Mouse (Mus musculus): ENCODE data around the gene Lrrc8a. TPM values are rescaled to one million over a fixed set of nuclear protein-coding genes. Genes with fewer than 3 reads are reported as not detected.
A peak's percentile ranks its signal among the peaks of the same experiment; 100 is the strongest.

Lrrc8a gene
- polyA plus RNA-seq, 1 experiment from 2014 or later, result 43.8 TPM

DNA sequence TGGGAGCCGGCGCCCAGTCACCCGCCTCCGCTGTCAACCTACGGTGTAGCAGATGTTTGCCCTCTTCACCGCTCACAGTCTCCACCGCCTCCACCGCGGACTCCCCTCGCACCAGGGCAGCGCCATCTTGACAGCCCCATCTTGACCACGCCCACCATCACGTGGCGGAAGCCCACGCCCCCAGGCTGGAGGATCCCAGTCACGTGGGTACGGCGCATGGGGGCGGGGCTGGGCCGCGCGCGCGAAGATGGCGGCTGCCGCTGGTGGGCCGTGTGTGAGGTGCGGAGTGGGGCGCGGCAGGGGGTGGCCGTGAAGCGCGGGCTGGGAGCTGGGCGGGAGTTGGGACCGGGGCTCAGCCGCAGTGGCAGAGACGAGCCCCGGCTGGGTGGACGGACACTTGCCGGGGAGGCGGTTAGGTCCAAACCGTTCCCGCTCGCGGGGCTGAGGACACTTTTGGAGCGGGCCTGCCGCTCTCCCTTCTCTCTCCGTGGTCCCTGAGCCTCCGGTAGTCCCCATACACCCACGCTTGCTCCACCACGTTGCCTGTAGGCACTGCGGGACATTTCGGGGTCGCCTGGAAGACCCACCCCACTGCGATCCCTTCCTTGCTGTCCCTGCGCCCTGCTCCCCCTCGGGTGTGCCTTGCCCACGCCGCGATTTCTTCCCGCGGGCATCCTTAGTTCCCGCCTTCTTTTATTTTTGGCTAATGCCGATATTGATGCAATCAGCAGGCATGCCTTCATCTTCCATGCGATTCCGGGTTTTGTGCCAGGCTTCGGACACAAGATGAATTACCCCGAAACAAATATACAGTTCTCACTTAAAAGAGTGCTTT is 48.9 kb downstream of the Lrrc8a start, which contains the start of the genes Dolk and Nup188:
Gene Dolk (minus strand): TSS at position 143 of the 835 bp plus-strand sequence.
Gene Nup188 (plus strand): TSS at position 206 of the 835 bp plus-strand sequence.
- Histone ChIP-seq H3K27me3 (ENCODE audit: insufficient read depth, low read length) (no peaks in the 10 kb centered on the region), H3K4me1 (ENCODE audit: insufficient read depth, low read length) (peaks cover 23% of the 10 kb centered on the region), H3K9ac (replicated peaks; ENCODE audit: low read length) (peak within 1 kb of the TSS; percentile 96), H3K27ac (ENCODE audit: low read length) (peak within 1 kb of the TSS; percentile 73), H3K4me3 (ENCODE audit: low read length) (peak within 1 kb of the TSS; percentile 99), H3K4me2 (replicated peaks; ENCODE audit: low read depth, low read length) (peak within 1 kb of the TSS; percentile 94), H3K9me3 (ENCODE audit: low read length) (no peaks in the 10 kb centered on the region), H3K36me3 (ENCODE audit: insufficient read depth, low read length) (no peaks in the 10 kb centered on the region)
- ATAC-seq (ENCODE audit: low FRiP score, low TSS enrichment), result peak; percentile 94
- WGBS, result under 1% methylated on average over 66 of the region's 68 CpGs

DNA sequence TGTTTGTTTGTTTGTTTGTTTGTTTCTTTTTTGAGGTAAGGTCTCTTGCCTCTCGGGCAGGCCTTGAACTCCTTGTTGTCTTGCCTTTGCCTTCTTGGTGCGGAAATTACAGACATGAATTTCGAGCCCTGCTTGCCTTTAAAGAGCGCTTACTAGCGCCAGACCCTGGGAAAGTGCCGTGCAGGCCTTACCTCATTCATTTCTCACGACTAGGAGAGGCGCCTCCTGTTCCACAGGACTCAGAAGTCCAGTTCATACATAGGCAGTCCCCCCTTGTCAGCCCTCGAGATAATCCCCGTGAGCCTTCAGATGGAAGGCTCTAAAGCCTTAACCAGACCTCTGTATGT is 49.5 kb downstream of the Lrrc8a start:
- Histone ChIP-seq H3K9me3 (ENCODE audit: low read length) (no peaks in the 10 kb centered on the region), H3K36me3 (ENCODE audit: insufficient read depth, low read length) (no peaks in the 10 kb centered on the region), H3K27me3 (ENCODE audit: insufficient read depth, low read length) (no peaks in the 10 kb centered on the region), H3K4me3 (ENCODE audit: low read length) (peak overlapping the region; percentile 99), H3K4me2 (replicated peaks; ENCODE audit: low read depth, low read length) (peak overlapping the region; percentile 80), H3K9ac (replicated peaks; ENCODE audit: low read length) (peak overlapping the region; percentile 96), H3K27ac (ENCODE audit: low read length) (peak overlapping the region; percentile 73), H3K4me1 (ENCODE audit: insufficient read depth, low read length) (peaks cover 23% of the 10 kb centered on the region)
- WGBS, result under 1% methylated on average over 10 of the region's 10 CpGs
- no peak for ATAC-seq (ENCODE audit: low FRiP score, low TSS enrichment)

DNA sequence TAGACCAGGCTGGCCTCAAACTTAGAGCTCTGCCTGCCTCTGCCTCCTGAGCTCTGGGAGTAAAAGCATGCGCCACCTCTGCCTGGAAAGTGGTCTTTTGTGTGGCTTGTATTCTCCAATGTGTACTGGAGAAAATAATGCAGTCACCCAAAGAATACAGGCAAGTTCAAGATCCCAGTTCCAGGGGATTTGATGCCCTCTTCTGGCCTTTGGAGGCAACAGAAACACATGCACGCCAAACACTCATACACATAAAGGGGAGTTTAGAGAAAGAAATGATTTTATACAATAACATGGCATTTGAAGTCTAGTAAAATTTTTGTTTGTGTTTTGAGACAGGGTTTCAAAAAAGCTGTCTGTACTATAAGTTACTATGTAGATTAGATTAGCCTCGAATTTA is 62.0 kb downstream of the Lrrc8a start:
- Histone ChIP-seq H3K4me1 (ENCODE audit: insufficient read depth, low read length) (no peaks in the 10 kb centered on the region), H3K9ac (replicated peaks; ENCODE audit: low read length) (no peak overlapping the region), H3K27ac (ENCODE audit: low read length) (no peak overlapping the region), H3K27me3 (ENCODE audit: insufficient read depth, low read length) (no peaks in the 10 kb centered on the region), H3K36me3 (ENCODE audit: insufficient read depth, low read length) (peaks cover 56% of the 10 kb centered on the region), H3K9me3 (ENCODE audit: low read length) (no peaks in the 10 kb centered on the region), H3K4me3 (ENCODE audit: low read length) (no peak overlapping the region), H3K4me2 (replicated peaks; ENCODE audit: low read depth, low read length) (no peak overlapping the region)
- 81% methylated on average over 3 of the region's 3 CpGs for WGBS
- ATAC-seq (ENCODE audit: low FRiP score, low TSS enrichment), result no peak

DNA sequence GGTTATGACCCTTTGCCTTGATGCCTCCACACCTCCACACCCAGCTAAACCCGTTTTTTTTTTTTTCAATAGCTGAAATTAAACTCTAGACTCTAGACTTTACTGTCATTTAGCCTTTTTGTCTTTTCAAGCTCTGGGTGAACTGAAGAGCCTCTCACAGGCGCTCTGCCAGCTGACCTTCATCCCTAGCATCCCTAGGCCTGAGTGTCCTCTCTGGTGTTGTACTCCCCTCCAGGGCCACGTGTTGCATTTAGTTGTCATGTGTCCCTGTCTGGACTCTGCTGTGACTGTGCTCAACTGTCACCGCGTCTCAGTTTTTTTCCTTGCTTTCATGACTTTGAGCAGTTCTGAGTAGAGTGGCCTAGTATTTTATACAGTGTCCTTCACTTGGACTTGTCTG is 62.5 kb downstream of the Lrrc8a start:
- Histone ChIP-seq H3K36me3 (ENCODE audit: insufficient read depth, low read length) (peaks cover 61% of the 10 kb centered on the region), H3K4me1 (ENCODE audit: insufficient read depth, low read length) (no peaks in the 10 kb centered on the region), H3K4me3 (ENCODE audit: low read length) (no peak overlapping the region), H3K4me2 (replicated peaks; ENCODE audit: low read depth, low read length) (no peak overlapping the region), H3K27me3 (ENCODE audit: insufficient read depth, low read length) (no peaks in the 10 kb centered on the region), H3K9ac (replicated peaks; ENCODE audit: low read length) (no peak overlapping the region), H3K27ac (ENCODE audit: low read length) (no peak overlapping the region), H3K9me3 (ENCODE audit: low read length) (no peaks in the 10 kb centered on the region)
- no peak for ATAC-seq (ENCODE audit: low FRiP score, low TSS enrichment)
- WGBS, result 89% methylated on average over 5 of the region's 5 CpGs

DNA sequence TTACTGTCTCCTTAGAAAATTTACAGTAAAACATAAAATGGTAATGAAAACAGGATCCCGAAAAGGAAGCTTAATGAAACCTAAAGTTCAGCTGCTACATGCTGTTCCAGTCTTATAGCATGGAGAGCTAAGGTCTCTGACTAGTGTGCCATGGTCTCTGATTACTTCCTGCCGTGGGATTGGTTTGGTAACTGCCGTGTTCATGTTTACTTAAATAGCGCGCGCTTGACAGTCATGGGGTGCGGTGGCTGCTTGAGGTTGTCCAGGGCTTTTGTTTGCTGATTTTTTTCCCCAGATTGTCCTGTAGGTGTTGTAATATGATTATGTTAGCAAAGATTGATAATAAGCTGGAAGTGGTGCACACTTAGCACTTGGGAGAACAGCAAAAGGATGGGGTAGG is 68.6 kb downstream of the Lrrc8a start:
- Histone ChIP-seq H3K36me3 (ENCODE audit: insufficient read depth, low read length) (peaks cover 82% of the 10 kb centered on the region), H3K9ac (replicated peaks; ENCODE audit: low read length) (no peak overlapping the region), H3K4me3 (ENCODE audit: low read length) (no peak overlapping the region), H3K27ac (ENCODE audit: low read length) (no peak overlapping the region), H3K9me3 (ENCODE audit: low read length) (no peaks in the 10 kb centered on the region), H3K4me2 (replicated peaks; ENCODE audit: low read depth, low read length) (no peak overlapping the region), H3K27me3 (ENCODE audit: insufficient read depth, low read length) (no peaks in the 10 kb centered on the region), H3K4me1 (ENCODE audit: insufficient read depth, low read length) (no peaks in the 10 kb centered on the region)
- 93% methylated on average over 7 of the region's 7 CpGs for WGBS
- no peak for ATAC-seq (ENCODE audit: low FRiP score, low TSS enrichment)

DNA sequence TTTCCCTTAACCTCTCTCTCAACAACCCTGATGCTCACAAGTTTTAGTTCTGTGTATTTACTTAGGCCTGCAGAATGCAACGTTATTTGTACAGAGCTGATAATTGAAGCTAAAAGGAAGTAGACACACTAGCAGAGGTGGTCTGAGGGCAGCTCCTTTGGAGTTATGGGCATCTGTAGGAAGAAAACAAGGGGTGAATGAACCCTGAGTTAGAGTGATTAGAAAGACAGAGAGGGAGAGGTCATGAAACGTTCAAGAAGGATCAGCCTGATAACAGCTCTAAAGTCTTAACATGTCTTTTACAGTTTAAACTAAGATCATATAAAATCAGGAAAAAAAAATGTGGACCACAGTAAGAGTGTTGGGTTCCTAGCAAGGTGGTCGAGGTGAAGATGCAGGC is 71.8 kb downstream of the Lrrc8a start:
- no peak overlapping the region for H3K9ac ChIP-seq (replicated peaks; ENCODE audit: low read length)
- no peaks in the 10 kb centered on the region for H3K4me1 ChIP-seq (ENCODE audit: insufficient read depth, low read length)
- 84% methylated on average over 3 of the region's 3 CpGs for WGBS
- no peak overlapping the region for H3K27ac ChIP-seq (ENCODE audit: low read length)
- no peaks in the 10 kb centered on the region for H3K9me3 ChIP-seq (ENCODE audit: low read length)
- no peak overlapping the region for H3K4me2 ChIP-seq (replicated peaks; ENCODE audit: low read depth, low read length)
- H3K27me3 ChIP-seq (ENCODE audit: insufficient read depth, low read length), result no peaks in the 10 kb centered on the region
- no peak for ATAC-seq (ENCODE audit: low FRiP score, low TSS enrichment)
- peaks cover 90% of the 10 kb centered on the region for H3K36me3 ChIP-seq (ENCODE audit: insufficient read depth, low read length)
- no peak overlapping the region for H3K4me3 ChIP-seq (ENCODE audit: low read length)

DNA sequence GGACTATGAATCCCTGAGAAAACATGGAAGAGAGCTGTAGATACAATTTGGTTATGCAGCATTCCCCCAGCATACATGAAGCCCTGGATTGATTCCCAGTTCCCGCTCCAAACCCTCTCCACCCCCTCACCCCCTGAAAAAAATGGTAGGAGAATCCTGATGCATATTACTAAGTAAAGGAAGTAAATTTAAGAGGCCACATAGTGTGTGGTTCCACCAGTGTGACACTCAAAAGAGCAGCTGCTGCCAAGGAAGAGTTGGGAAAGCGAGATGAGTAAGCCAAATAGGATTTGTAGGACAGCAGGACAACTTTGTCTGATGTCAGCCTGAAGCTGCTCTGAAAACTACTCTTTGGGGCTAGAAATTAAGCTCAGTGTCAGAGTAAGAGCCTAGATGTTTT is 74.0 kb downstream of the Lrrc8a start:
- no peak overlapping the region for H3K9ac ChIP-seq (replicated peaks; ENCODE audit: low read length)
- H3K9me3 ChIP-seq (ENCODE audit: low read length), result no peaks in the 10 kb centered on the region
- no peak overlapping the region for H3K27ac ChIP-seq (ENCODE audit: low read length)
- H3K4me1 ChIP-seq (ENCODE audit: insufficient read depth, low read length), result no peaks in the 10 kb centered on the region
- no peak overlapping the region for H3K4me3 ChIP-seq (ENCODE audit: low read length)
- peaks cover 90% of the 10 kb centered on the region for H3K36me3 ChIP-seq (ENCODE audit: insufficient read depth, low read length)
- WGBS, result 96% methylated on average over 2 of the region's 2 CpGs
- ATAC-seq (ENCODE audit: low FRiP score, low TSS enrichment), result no peak
- no peaks in the 10 kb centered on the region for H3K27me3 ChIP-seq (ENCODE audit: insufficient read depth, low read length)
- no peak overlapping the region for H3K4me2 ChIP-seq (replicated peaks; ENCODE audit: low read depth, low read length)

Other genes starting within 250 kb of the Lrrc8a start
- 42.5 and 44.1 TPM in 2 replicates for gene Wdr34, start 188.8 kb upstream of the Lrrc8a start, polyA plus RNA-seq (2015; fragmentation: Nextera tagmentation; extraction: Ambion mirVana)
- gene Set, start 180.3 kb upstream of the Lrrc8a start, polyA plus RNA-seq (2015; fragmentation: Nextera tagmentation; extraction: Ambion mirVana), result 430 and 458 TPM in 2 replicates
- gene Pkn3, start 160.0 kb upstream of the Lrrc8a start, polyA plus RNA-seq (2015; fragmentation: Nextera tagmentation; extraction: Ambion mirVana), result 13.5 and 15.9 TPM in 2 replicates
- gene Zdhhc12, start 144.1 kb upstream of the Lrrc8a start, polyA plus RNA-seq (2015; fragmentation: Nextera tagmentation; extraction: Ambion mirVana), result 41.6 and 42.6 TPM in 2 replicates
- gene Zer1, start 113.1 kb upstream of the Lrrc8a start, polyA plus RNA-seq (2015; fragmentation: Nextera tagmentation; extraction: Ambion mirVana), result 5.6 and 8.0 TPM in 2 replicates
- gene Tbc1d13, start 104.0 kb upstream of the Lrrc8a start, polyA plus RNA-seq (2015; fragmentation: Nextera tagmentation; extraction: Ambion mirVana), result 8.2 and 12.3 TPM in 2 replicates
- gene Endog, start 66.2 kb upstream of the Lrrc8a start, polyA plus RNA-seq (2015; fragmentation: Nextera tagmentation; extraction: Ambion mirVana), result 22.0 and 22.8 TPM in 2 replicates
- gene Spout1, start 59.3 kb upstream of the Lrrc8a start, polyA plus RNA-seq (2015; fragmentation: Nextera tagmentation; extraction: Ambion mirVana), result 83.5 and 93.2 TPM in 2 replicates
- gene Kyat1, start 31.9 kb upstream of the Lrrc8a start, polyA plus RNA-seq (2015; fragmentation: Nextera tagmentation; extraction: Ambion mirVana), result 12.0 and 13.4 TPM in 2 replicates
- gene Gm28035, start 2.9 kb downstream of the Lrrc8a start, polyA plus RNA-seq (2015; fragmentation: Nextera tagmentation; extraction: Ambion mirVana), result 0.45 TPM in 2 replicates
- 15.8 and 16.0 TPM in 2 replicates for gene Phyhd1, start 28.5 kb downstream of the Lrrc8a start, polyA plus RNA-seq (2015; fragmentation: Nextera tagmentation; extraction: Ambion mirVana)
- gene Gm28038, start 43.3 kb downstream of the Lrrc8a start, polyA plus RNA-seq (2015; fragmentation: Nextera tagmentation; extraction: Ambion mirVana), result not detected in 2 replicates
- gene Dolk, start 48.6 kb downstream of the Lrrc8a start, polyA plus RNA-seq (2015; fragmentation: Nextera tagmentation; extraction: Ambion mirVana), result 42.6 and 44.2 TPM in 2 replicates
- 37.6 and 47.9 TPM in 2 replicates for gene Nup188, start 48.7 kb downstream of the Lrrc8a start, polyA plus RNA-seq (2015; fragmentation: Nextera tagmentation; extraction: Ambion mirVana)
- 100 and 102 TPM in 2 replicates for gene Sh3glb2, start 121.6 kb downstream of the Lrrc8a start, polyA plus RNA-seq (2015; fragmentation: Nextera tagmentation; extraction: Ambion mirVana)
- 32.0 and 34.9 TPM in 2 replicates for gene Miga2, start 126.5 kb downstream of the Lrrc8a start, polyA plus RNA-seq (2015; fragmentation: Nextera tagmentation; extraction: Ambion mirVana)
- gene Dolpp1, start 154.5 kb downstream of the Lrrc8a start, polyA plus RNA-seq (2015; fragmentation: Nextera tagmentation; extraction: Ambion mirVana), result 44.2 and 46.8 TPM in 2 replicates
- 40.9 and 44.2 TPM in 2 replicates for gene Crat, start 178.1 kb downstream of the Lrrc8a start, polyA plus RNA-seq (2015; fragmentation: Nextera tagmentation; extraction: Ambion mirVana)
- gene Ptpa, start 178.3 kb downstream of the Lrrc8a start, polyA plus RNA-seq (2015; fragmentation: Nextera tagmentation; extraction: Ambion mirVana), result 184 and 191 TPM in 2 replicates
- gene Ier5l, start 236.5 kb downstream of the Lrrc8a start, polyA plus RNA-seq (2015; fragmentation: Nextera tagmentation; extraction: Ambion mirVana), result 2.2 and 2.9 TPM in 2 replicates